Mouse (Mus musculus) layer of hippocampus, postnatal 36 days (tissue): ENCODE measurements around the gene Zpr1. TPM values are rescaled to one million over a fixed set of nuclear protein-coding genes. Genes with fewer than 3 reads are reported as not detected.

Source experiments
- DNase-seq, 2 experiments: peaks; one replicate each; pipeline ENCODE4 v3.0.0; 2022
- total RNA-seq, 2 experiments: library from RNA; stranded (reverse); gene quantifications; 2 replicates each; pipeline ENCODE4 v1.2.3; 2021

Gene Zpr1
- total RNA-seq = 10 to 100 TPM; 37.9 to 40.6 TPM

DNA sequence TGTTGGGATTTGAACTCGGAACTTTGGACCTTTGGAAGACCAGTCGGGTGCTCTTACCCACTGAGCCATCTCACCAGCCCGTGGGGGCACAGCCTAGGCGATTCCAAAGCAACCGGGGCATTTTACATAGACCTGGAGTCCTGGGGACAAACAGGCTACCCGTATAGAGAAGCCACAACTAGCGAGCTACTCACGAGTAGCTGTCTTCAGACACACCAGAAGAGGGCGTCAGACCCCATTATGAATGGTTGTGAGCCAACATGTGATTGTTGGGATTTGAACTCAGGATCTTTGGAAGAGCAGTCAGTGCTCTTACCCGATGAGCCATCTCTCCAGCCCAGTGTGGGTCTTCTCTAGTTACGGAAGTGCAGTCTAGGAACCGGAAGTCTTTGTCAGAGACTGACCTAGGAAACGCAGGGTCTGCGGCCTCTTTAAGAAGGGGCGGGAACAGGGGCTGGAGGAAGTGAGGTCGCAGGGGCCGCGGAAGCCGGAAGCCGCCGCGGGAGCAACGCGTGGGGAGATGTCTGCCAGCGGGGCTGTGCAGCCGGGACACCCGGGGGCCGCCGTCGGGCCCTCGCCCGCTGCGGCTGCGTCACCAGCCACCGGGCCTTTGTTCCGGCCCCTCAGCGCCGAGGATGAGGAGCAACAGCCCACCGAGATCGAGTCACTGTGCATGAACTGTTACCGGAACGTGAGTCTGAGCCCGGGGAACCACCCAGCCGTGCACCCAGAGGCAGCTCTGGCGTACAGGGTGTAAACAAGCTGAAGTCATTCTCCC is at the start of gene Zpr1:
Zpr1 (plus strand) TSS at position 388 of the 778 bp plus-strand sequence.
- DNase-seq = peak; percentile 89 to 90

DNA sequence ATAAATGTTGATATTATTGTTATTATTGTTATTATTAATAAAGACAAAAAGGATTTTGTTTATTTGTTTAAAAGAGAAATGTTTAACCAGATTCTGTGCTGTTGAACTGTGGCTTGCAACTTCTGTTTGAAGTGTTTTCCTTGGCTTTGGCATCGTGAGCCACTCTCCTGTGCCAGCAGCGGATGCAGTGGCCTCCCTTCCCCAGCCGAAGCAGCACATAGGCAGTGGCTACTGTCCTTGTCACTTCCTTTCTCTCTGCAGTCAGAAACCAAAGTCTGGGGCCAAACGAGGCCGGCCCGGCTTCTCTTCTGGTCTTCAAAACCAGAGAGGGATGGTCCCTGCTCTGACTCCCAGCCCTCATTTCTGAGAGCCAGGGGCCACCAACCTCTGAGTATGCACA is 49.8 kb upstream of the Zpr1 start:
- no peak for DNase-seq

DNA sequence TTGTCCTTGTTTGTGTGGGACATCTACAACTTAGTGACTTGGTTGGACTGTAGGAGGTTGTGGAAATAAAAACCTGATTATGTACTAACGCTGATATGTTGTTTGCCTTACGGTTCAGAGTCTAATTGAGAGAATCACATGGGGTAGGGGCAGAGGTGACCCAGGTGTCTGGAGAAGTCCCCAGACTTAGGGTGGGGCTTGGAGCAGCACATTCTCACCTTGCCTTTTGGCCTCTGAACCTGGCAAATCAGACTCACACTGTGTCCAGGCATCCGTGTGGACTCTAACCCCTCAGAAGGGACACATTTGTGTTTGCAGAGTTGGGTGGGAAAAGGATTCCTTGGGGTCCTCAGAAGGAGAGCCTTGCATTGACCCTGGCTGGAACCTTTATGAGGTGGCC is 48.8 kb upstream of the Zpr1 start:
- no peak for DNase-seq

DNA sequence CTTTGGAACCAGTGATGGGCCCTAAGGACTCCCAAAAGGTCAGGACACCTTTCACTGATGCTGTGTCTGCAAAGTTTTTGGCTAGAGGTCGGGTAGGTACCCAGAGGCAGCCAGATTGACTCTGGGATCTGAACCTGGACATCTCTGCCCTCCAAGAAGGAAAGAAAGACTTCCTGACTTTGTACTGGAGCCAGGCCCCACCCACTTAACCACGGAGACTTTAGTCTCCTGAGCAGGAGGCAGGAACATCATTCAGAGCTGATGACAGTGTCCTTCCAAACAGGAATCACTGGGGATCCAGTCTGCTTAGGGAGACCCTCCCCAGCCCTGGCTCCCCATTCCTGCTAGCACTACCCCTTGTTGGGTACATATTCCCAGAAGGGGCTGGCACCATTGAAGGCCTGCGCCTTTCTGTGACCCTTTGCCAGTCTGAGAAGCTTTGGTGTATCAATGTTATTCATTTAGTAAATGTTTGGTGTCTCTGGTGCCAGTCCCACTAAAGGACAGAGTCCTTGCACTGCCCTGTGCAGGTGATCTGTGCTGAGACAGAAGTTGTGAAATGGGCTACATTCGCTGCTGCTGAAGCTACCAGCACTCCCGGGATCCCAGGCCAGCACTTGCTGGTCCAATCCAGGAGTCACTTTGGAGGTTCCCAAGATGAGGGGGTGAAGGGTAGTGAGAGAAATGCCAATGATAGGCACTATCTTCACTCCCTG is 47.8 kb upstream of the Zpr1 start:
- DNase-seq = no peak

DNA sequence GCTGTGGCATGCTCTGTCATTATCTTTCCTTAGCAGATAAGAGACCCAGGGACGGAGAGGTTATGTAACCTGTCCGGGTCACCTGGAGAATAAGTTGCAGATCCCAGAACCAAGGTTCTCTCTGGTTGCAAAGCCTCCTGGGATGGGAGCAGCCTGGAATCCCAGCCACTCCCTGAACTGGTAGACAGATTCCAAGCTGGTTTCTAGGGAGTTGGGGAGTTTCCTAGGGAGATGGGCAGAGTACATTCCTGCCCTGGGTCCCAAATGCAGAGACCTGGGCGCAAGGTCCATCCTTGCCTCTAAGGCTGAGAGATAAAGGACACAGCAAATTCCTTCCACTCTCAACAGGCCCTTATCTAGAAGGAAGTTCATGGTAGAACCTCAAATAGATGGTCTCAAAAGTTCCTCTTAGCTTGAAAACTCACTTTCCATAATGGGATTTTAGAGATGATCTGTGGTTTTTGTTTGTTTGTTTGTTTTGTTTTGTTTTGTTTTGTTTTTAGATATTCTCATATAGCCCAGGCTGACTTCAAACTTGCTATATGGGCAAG is 45.7 kb upstream of the Zpr1 start:
- DNase-seq = no peak

DNA sequence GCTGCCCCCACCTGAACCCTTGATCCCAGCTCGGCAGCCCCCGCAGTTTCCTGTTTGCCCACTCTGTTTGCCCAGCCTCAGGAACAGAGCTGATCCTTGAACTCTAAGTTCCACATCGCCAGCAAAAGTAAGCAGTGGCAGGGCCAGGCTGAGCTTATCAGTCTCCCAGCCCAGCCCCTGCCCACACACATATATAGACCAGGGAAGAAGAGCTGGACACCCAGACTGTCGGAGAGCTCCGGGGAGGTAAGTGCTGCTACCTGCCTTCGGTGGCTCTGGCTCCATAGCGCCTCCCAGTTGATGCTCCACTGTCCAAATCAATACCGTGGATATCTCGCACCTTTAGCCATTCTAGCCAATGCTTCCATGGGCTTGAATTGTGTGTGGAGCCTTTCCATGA is 44.4 kb upstream of the Zpr1 start, which contains the start of gene Apoa1:
Apoa1 (plus strand) TSS at position 90 of the 400 bp plus-strand sequence.
- no peak for DNase-seq

DNA sequence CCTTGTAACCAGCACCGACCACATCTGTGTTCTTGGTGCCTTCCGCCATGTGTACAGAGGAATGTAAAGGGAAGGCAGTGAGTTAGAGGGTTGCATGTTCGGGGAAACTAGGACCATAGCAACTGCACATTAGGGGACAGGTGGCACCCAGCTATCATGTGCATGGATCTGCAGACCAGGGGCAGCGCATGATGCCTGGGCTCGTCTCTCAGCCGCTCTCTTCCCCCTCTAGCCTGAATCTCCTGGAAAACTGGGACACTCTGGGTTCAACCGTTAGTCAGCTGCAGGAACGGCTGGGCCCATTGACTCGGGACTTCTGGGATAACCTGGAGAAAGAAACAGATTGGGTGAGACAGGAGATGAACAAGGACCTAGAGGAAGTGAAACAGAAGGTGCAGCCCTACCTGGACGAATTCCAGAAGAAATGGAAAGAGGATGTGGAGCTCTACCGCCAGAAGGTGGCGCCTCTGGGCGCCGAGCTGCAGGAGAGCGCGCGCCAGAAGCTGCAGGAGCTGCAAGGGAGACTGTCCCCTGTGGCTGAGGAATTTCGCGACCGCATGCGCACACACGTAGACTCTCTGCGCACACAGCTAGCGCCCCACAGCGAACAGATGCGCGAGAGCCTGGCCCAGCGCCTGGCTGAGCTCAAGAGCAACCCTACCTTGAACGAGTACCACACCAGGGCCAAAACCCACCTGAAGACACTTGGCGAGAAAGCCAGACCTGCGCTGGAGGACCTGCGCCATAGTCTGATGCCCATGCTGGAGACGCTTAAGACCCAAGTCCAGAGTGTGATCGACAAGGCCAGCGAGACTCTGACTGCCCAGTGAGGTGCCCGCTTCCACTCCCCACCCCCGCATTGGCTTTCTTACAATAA is 43.1 kb upstream of the Zpr1 start:
- peak; percentile 79 to 81 for DNase-seq

DNA sequence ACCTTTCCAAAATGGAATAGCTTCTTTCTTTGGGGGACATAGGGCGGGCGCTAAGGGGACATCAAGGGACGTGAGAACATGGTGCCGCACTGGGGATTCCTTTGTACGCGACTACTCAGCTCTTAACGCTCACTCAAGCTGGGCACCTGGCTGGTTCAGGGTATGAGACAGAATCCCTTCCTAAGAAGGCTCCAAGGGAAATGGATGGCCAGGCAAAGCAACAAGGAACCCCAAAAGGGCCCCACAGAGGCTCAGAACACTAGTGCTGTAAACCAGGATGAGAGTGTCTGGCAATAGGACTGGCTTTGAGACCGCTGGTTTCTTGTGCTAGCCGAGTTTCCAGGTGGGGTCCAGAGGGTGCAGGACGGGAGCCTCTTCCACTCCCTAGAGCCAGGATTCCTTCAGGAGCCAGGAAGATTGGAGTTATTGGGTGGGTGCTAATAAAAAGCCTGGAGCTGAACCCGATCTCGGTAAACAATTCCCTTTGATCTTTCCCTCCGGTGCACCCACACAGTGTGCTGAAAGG is 42.4 kb upstream of the Zpr1 start:
- no peak for DNase-seq

DNA sequence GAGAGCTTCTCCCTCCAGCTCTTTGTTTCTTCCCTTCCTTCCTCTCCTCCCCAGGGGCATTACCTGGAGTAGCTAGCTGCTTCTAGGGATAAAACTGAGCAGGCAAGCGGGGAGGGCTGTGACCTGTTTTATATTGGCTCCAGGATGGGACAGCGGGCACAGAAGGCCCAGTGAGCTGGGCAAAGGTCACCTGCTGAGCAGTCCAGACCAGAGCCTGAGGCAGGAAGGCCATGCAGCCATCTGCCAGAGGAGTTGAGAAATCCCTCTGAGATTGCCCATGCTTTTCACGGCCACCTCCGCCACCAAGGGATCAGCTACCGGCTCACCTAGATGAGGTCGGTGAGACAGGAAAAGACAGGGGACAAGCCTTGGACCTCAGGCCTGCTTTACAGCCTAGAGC is 37.7 kb upstream of the Zpr1 start:
- DNase-seq = no peak

DNA sequence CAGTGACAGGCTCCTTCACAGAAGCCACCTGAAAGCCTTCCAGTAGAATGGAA is 37.4 kb upstream of the Zpr1 start, which contains the start of gene Apoc3:
Apoc3 (minus strand) TSS at position 41 of the 53 bp plus-strand sequence.
- DNase-seq = no peak

DNA sequence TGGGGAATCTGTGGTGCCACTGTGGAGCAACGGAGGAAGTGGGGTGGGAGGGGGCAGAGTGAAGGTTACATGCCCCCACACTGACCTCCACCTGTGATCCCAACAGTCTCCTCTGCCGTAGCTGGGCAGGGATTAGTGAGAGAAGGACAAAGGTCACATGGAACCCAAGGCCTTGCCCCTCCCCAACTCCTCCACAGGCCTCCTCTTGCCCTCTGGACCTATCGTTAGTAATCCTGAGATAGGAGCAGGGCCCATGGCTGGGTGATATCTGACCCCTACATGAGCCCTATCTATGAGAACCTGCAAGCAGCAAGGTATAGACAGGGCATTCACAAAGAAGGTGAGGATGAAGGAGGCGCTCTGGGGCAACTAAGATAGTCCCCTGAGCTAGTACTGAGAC is 37.2 kb upstream of the Zpr1 start:
- no peak for DNase-seq

DNA sequence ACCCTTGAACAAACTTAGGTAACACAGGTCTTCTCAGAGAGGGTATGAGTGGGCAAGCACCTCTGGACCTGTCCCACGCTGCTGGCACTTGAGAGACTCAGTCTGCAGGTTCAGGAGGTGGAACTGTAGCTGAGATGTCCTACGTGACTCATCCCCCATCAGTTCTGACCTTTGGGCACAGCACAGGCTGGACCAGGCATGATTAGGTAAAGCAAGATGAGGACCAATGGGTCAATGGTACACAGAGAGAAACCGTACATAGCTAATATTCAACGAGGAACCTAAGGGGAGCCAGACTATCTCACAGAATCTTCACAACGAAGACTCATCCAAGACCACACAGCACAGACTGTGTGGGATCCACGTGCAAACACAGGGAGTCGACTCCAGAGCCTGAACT is 34.0 kb upstream of the Zpr1 start:
- no peak for DNase-seq

DNA sequence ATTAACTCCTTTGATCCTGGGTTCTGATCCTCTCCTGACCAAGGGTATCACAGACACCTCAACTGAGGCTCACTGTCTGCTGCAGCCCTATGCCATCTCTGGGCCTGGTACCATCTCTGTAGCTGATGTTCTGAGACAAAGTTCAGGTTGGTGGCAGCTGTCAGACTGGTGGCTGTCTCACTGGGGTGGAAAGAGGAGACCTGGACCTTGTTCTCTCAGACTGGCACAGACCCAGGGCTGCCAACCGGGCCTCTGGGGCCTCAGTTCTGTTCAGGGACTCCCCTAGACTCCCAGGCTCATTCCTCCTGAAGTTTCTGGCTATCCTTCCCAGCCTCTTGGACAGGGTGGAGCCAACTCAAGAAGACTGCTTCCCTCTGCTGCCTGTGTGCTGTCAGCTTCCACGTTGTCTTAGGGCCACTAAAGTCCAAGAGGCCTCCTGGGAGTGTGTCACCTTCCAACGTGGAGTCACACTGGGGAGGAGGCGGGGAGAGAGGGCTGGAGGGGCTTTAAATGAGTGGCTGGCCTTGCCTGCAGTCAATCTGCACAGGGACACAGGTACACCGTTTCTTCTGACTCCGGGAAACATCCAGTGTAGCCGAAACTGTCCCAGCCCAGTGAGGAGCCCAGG is 32.2 kb upstream of the Zpr1 start, which contains the start of gene Apoa4:
Apoa4 (plus strand) TSS at position 171 of the 628 bp plus-strand sequence.
- no peak for DNase-seq

DNA sequence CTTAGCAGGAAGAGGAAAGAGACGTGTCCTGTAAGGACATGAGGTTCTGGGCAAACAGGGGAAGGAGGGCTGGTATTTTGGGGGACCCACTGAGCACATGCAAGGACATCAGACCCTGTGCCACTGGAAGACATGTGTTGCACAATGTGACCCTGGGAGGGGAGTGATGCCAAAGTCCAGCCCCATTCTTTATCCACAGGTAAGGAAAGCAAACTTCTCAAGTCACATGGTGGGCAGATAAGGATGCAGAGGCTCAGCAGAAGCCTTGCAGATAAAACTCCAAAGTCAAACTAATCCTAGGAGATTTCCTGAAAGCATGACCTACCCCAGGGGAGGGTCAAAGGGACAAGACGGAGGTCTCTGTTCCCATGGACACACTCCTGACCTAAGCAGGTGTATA is 31.0 kb upstream of the Zpr1 start:
- DNase-seq = no peak

DNA sequence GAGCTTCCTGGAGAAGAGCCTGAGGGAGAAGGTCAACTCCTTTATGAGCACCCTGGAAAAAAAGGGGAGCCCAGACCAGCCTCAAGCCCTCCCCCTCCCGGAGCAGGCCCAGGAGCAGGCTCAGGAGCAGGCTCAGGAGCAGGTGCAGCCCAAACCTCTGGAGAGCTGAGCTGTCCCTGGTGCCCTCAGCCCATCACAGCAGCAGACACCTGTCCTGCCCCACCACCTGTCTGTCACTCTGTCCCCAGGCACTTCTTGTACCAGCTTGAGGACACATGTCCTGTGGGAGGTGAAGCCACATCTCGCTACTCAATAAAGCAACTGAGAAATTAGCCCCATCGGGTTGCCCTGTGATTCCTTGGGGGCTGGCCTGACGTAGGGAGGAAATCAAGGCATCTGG is 29.7 kb upstream of the Zpr1 start:
- no peak for DNase-seq

DNA sequence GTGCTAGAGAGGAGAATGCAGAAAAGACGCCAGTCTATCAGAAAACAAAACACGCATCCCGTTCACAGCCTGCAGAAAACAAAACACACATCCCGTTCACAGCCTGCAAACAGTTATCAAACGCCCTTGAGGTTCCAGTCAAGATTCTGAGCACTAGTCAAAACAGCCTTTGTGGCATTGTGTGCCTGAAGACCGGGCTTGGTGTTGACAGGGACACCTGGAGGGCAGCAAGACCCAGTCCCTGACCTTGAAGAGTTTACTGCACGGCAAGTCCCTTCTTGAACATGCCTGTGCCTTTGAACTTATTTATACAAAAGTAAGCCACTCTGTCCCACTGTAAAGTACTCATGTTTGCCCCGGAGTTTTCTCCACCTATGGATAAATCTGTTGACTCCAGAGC is 29.3 kb upstream of the Zpr1 start:
- no peak for DNase-seq

DNA sequence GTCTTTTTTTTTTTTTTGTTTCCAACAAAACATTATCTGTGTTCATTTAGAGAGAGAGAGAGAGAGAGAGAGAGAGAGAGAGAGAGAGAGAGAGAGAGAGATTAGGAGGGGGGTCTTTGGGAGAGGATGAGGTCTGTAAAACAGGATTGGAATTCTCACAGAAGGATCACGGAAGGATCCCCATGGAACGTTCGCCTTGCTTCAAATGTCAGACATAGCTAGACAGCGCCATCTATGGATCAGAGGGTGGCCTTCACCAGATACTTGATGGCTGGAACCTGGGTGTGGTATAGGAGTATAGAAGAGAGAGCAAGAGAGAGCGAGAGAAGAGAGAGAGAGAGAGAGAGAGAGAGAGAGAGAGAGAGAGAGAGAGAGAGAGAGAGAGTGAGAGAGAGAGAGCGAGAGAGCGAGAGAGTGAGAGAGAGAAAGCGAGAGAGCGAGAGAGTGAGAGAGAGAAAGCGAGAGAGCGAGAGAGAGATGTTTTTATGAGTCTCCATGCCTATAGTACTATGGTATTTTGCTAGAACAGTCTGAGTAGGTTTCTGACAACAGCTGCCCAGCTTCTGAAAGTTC is 26.0 kb upstream of the Zpr1 start:
- peak; percentile 43 to 46 for DNase-seq

DNA sequence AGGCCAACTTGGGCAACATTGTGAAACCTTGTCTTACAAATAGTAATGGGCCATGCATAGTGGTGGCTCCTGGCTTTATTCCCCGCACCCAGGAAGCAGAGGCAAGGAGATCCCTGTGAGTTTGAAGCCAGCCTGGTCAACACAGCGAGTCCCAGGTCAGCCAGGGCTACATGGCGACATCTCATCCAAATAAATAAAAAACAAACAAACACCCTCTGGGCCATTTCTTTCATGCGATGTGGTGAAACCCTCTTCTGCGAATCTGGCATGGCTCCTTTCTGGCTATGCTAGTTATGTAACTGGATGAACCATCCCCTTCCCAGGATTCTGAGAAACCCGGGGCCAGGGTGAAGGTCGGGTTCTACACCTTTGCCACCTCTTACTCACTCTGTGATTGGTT is 16.7 kb upstream of the Zpr1 start:
- no peak for DNase-seq

DNA sequence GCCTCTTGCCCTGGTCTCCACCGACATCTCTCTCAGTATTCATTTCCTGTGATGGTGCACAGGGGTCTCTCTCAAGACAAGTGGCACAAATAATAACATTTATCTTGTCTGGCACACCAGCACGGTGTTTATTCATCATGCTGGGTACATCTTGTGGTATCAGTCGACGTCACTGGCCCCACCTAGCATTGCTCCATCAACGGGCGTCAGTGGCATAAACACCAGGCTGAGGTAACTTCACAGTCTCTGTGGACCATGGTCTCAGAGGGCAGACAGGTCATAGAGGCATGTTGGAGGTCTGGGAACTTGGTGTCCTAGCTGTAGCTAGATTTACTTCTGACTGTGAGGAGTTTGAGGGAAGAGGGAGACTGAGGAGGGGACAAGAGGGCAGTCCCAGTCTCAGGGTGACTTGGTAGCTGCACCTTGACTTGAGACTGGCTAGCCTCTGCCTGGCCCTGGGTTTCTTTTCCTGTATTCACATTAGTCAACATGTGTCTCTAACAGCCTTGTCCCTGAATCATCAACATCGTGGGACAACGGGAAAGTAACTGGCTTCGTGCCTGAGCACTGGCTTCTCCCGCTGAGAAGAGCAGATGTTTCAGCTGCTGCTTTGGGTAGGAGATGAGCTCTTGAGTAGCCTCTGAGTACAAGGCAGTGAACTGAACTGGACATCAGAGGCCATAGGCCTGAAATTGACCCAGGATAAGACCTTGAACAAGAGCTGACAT is 16.0 kb upstream of the Zpr1 start:
- DNase-seq = no peak

DNA sequence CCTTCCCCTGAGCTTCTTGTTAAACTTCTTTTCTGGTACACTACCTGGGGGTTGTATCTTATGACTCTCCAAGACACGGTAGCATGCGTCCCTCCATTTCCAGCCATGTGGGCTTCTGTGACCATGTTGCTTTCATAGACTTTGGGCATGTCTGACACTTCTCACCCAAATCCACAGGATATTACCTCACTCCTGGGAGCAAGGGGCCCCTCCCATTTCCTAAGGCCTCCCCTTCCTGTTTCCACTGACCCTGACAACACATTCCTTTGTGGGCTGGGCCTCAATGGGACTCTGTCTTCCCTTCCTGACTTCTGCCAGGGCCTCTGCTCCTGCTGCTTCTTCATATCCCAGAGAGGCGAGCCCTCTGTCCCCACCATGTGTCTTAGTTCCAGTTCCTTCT is 15.3 kb upstream of the Zpr1 start:
- no peak for DNase-seq

DNA sequence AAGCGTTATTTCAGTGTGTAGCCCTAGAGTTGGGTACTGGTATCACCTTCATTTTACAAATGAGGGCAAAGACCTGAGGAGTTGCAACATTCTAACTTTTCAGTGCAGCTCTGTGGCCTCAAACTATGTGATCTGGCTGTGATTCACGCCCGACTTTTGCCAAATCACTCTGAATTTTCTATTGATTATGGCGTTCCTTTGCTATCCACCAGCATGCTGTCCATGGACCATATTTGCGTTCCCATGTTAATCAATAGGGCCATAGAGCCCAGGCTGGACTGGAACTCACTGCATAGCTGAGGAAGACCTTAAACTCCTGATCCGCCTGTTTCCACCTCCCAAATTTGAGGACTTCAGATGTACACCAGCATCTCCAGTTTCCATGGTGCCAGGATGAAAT is 13.8 kb upstream of the Zpr1 start:
- DNase-seq = no peak

DNA sequence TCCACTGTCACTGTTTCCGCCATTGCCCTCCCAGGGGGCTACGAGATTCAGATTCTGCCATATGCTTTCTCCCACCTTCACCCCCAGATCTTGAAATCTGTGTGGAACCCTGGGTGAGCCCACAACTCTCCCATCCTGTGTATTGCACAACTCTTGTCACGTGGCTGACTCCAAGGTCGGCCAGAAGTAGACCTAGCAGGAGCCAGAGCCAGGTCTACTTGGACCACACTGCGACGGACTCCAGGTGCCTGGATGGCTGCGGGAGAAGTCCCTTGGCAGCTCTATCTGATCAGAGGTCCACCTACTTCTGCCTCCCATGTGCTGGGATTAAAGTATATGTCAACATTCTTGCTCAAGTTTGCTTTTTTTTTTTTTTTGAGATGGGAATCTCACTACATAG is 11.7 kb upstream of the Zpr1 start:
- no peak for DNase-seq
